Mouse (Mus musculus): ENCODE measurements around the gene Adam10.

DNA sequence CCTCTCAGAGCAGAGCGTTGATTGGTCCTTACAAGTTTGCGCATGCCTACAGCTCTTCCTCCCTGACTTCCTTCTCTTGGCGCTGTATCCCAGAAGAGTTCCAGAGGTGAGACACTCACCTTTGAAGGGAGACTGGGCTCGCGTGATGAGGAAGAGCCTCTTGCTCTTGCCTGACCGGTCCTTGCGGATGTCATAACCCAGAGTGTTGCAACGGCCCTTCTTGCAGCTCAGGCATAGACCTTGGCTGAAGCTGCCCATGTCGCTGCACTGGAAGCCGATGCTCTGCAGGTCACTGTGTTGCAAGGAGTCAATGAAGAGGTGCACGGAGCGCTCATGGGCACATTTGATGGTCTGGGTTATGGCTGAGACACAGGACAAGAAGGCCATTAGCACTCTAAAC lies 133.8 kb downstream of the Adam10 start:
- no peak for TF ChIP-seq CTCF (IDR thresholded peaks at IDR 0.05; ENCODE audit: control insufficient read depth, insufficient read depth, insufficient replicate concordance, low read depth, low read length)
- TF ChIP-seq POLR2A (IDR thresholded peaks at IDR 0.05; ENCODE audit: control insufficient read depth, low read depth, low read length): no peak

All from testis, adult 2 months (tissue).